Mouse (Mus musculus): ENCODE measurements around the gene Cdh4. TPM values are rescaled to one million over a fixed set of nuclear protein-coding genes. Genes with fewer than 3 reads are reported as not detected.
A peak's percentile ranks its signal among the peaks of the same experiment; 100 is the strongest.

Cdh4 gene
- polyA plus RNA-seq, 1 experiment from 2014 or later = 32.7 TPM

- Histone ChIP-seq H3K9ac (no peak overlapping the region), H3K4me1 (replicated peaks) (peaks cover 39% of the 10 kb centered on the region), H3K9me3 (no peaks in the 10 kb centered on the region), H3K36me3 (no peaks in the 10 kb centered on the region), H3K27me3 (no peaks in the 10 kb centered on the region), H3K4me2 (peak overlapping the region; percentile 21; the same call in 1 of the 2 replicates), H3K27ac (replicated peaks) (peak overlapping the region; percentile 86), H3K4me3 (no peak overlapping the region)
- peak; percentile 37 for ATAC-seq (ENCODE audit: low read depth)
- 49% methylated on average over 5 of the region's 5 CpGs for WGBS
Observed at GRCm38 (mm10) chr2:179787797-179788196, 345.6 kb downstream of the Cdh4 start.

- no peaks in the 10 kb centered on the region for H3K36me3 ChIP-seq
- H3K9ac ChIP-seq = no peak overlapping the region
- peaks cover 64% of the 10 kb centered on the region for H3K4me1 ChIP-seq (replicated peaks)
- no peak overlapping the region for H3K4me2 ChIP-seq
- no peaks in the 10 kb centered on the region for H3K27me3 ChIP-seq
- H3K4me3 ChIP-seq = no peak overlapping the region
- 63% methylated on average over 3 of the region's 3 CpGs for WGBS
- H3K27ac ChIP-seq (replicated peaks) = no peak overlapping the region
- no peaks in the 10 kb centered on the region for H3K9me3 ChIP-seq
- ATAC-seq (ENCODE audit: low read depth) = no peak
Observed at GRCm38 (mm10) chr2:179790684-179791083, 348.5 kb downstream of the Cdh4 start.

- no peaks in the 10 kb centered on the region for H3K27me3 ChIP-seq
- ATAC-seq (ENCODE audit: low read depth) = no peak
- H3K36me3 ChIP-seq = no peaks in the 10 kb centered on the region
- H3K4me1 ChIP-seq (replicated peaks) = peaks cover 53% of the 10 kb centered on the region
- H3K9ac ChIP-seq = no peak overlapping the region
- H3K4me2 ChIP-seq = no peak overlapping the region
- WGBS = 51% methylated on average over 13 of the region's 13 CpGs
- no peak overlapping the region for H3K27ac ChIP-seq (replicated peaks)
- no peaks in the 10 kb centered on the region for H3K9me3 ChIP-seq
- H3K4me3 ChIP-seq = no peak overlapping the region
Observed at GRCm38 (mm10) chr2:179792426-179793133, 350.3 kb downstream of the Cdh4 start.

- H3K9me3 ChIP-seq = no peaks in the 10 kb centered on the region
- no peaks in the 10 kb centered on the region for H3K27me3 ChIP-seq
- no peak overlapping the region for H3K4me3 ChIP-seq
- WGBS = 50% methylated on average over 1 of the region's 1 CpGs
- no peak for ATAC-seq (ENCODE audit: low read depth)
- H3K9ac ChIP-seq = no peak overlapping the region
- H3K4me2 ChIP-seq = no peak overlapping the region
- peaks cover 43% of the 10 kb centered on the region for H3K4me1 ChIP-seq (replicated peaks)
- H3K36me3 ChIP-seq = no peaks in the 10 kb centered on the region
- no peak overlapping the region for H3K27ac ChIP-seq (replicated peaks)
Observed at GRCm38 (mm10) chr2:179794354-179794753, 352.1 kb downstream of the Cdh4 start.

GRCm38 (mm10) chr2:179795452-179795851 lies 353.2 kb downstream of the Cdh4 start:
- H3K4me3 ChIP-seq = no peak overlapping the region
- WGBS = 69% methylated on average over 12 of the region's 12 CpGs
- no peaks in the 10 kb centered on the region for H3K9me3 ChIP-seq
- ATAC-seq (ENCODE audit: low read depth) = no peak
- H3K27me3 ChIP-seq = no peaks in the 10 kb centered on the region
- H3K9ac ChIP-seq = no peak overlapping the region
- no peaks in the 10 kb centered on the region for H3K36me3 ChIP-seq
- peak overlapping the region; percentile 25 for H3K27ac ChIP-seq (replicated peaks)
- peaks cover 50% of the 10 kb centered on the region for H3K4me1 ChIP-seq (replicated peaks)
- no peak overlapping the region for H3K4me2 ChIP-seq

- Histone ChIP-seq H3K36me3 (no peaks in the 10 kb centered on the region), H3K9me3 (no peaks in the 10 kb centered on the region), H3K4me2 (no peak overlapping the region), H3K27ac (replicated peaks) (0 out of 2 replicates have a peak overlapping the region, but pooled peaks have one; percentile 18), H3K4me1 (replicated peaks) (peaks cover 22% of the 10 kb centered on the region), H3K27me3 (no peaks in the 10 kb centered on the region), H3K4me3 (no peak overlapping the region), H3K9ac (no peak overlapping the region)
- no peak for ATAC-seq (ENCODE audit: low read depth)
- WGBS = 77% methylated on average over 19 of the region's 19 CpGs
Observed at GRCm38 (mm10) chr2:179799906-179800532, 357.8 kb downstream of the Cdh4 start.

GRCm38 (mm10) chr2:179801042-179801441 lies 358.8 kb downstream of the Cdh4 start:
- Histone ChIP-seq H3K27me3 (no peaks in the 10 kb centered on the region), H3K36me3 (no peaks in the 10 kb centered on the region), H3K4me2 (no peak overlapping the region), H3K9ac (no peak overlapping the region), H3K4me1 (replicated peaks) (peaks cover 16% of the 10 kb centered on the region), H3K4me3 (no peak overlapping the region), H3K27ac (replicated peaks) (no peak overlapping the region), H3K9me3 (no peaks in the 10 kb centered on the region)
- 81% methylated on average over 7 of the region's 7 CpGs for WGBS
- ATAC-seq (ENCODE audit: low read depth) = no peak

- no peak overlapping the region for H3K4me2 ChIP-seq
- H3K9me3 ChIP-seq = no peaks in the 10 kb centered on the region
- H3K9ac ChIP-seq = no peak overlapping the region
- H3K27me3 ChIP-seq = no peaks in the 10 kb centered on the region
- ATAC-seq (ENCODE audit: low read depth) = no peak
- H3K4me3 ChIP-seq = no peak overlapping the region
- H3K4me1 ChIP-seq (replicated peaks) = peaks cover 16% of the 10 kb centered on the region
- 86% methylated on average over 1 of the region's 1 CpGs for WGBS
- H3K27ac ChIP-seq (replicated peaks) = no peak overlapping the region
- no peaks in the 10 kb centered on the region for H3K36me3 ChIP-seq
Observed at GRCm38 (mm10) chr2:179802411-179802810, 360.2 kb downstream of the Cdh4 start.

- Histone ChIP-seq H3K9ac (no peak overlapping the region), H3K27ac (replicated peaks) (no peak overlapping the region), H3K9me3 (no peaks in the 10 kb centered on the region), H3K27me3 (no peaks in the 10 kb centered on the region), H3K4me2 (no peak overlapping the region), H3K4me1 (replicated peaks) (peaks cover 22% of the 10 kb centered on the region), H3K4me3 (no peak overlapping the region), H3K36me3 (no peaks in the 10 kb centered on the region)
- 88% methylated on average over 5 of the region's 5 CpGs for WGBS
- no peak for ATAC-seq (ENCODE audit: low read depth)
Observed at GRCm38 (mm10) chr2:179811086-179811485, 368.9 kb downstream of the Cdh4 start.

GRCm38 (mm10) chr2:179813035-179813827 lies 371.0 kb downstream of the Cdh4 start:
- Histone ChIP-seq H3K27me3 (no peaks in the 10 kb centered on the region), H3K4me2 (no peak overlapping the region), H3K9ac (no peak overlapping the region), H3K27ac (replicated peaks) (no peak overlapping the region), H3K4me1 (replicated peaks) (peaks cover 22% of the 10 kb centered on the region), H3K9me3 (no peaks in the 10 kb centered on the region), H3K4me3 (no peak overlapping the region), H3K36me3 (no peaks in the 10 kb centered on the region)
- no peak for ATAC-seq (ENCODE audit: low read depth)
- 60% methylated on average over 11 of the region's 11 CpGs for WGBS

GRCm38 (mm10) chr2:179824776-179825326 lies 382.6 kb downstream of the Cdh4 start:
- 12% methylated on average over 18 of the region's 18 CpGs for WGBS
- H3K27ac ChIP-seq (replicated peaks) = peak overlapping the region; percentile 79
- H3K27me3 ChIP-seq = 0 out of 2 replicates have a peak, but pooled peaks cover 4% of the 10 kb centered on the region
- H3K4me1 ChIP-seq (replicated peaks) = peaks cover 44% of the 10 kb centered on the region
- H3K9ac ChIP-seq = no peak overlapping the region
- no peaks in the 10 kb centered on the region for H3K36me3 ChIP-seq
- peak overlapping the region; percentile 35 for H3K4me2 ChIP-seq
- ATAC-seq (ENCODE audit: low read depth) = peak; percentile 83
- H3K4me3 ChIP-seq = 0 out of 2 replicates have a peak overlapping the region, but pooled peaks have one; percentile 2
- H3K9me3 ChIP-seq = no peaks in the 10 kb centered on the region

GRCm38 (mm10) chr2:179828968-179829367 lies 386.7 kb downstream of the Cdh4 start:
- no peaks in the 10 kb centered on the region for H3K27me3 ChIP-seq
- H3K4me3 ChIP-seq = no peak overlapping the region
- H3K9me3 ChIP-seq = no peaks in the 10 kb centered on the region
- no peak overlapping the region for H3K27ac ChIP-seq (replicated peaks)
- H3K9ac ChIP-seq = no peak overlapping the region
- peaks cover 16% of the 10 kb centered on the region for H3K4me1 ChIP-seq (replicated peaks)
- H3K36me3 ChIP-seq = no peaks in the 10 kb centered on the region
- no peak overlapping the region for H3K4me2 ChIP-seq
- ATAC-seq (ENCODE audit: low read depth) = no peak
- 83% methylated on average over 6 of the region's 6 CpGs for WGBS

Data from neural tube, embryonic 13.5 days (tissue).